Mouse (Mus musculus) limb, embryonic 14.5 days (tissue): ENCODE measurements around the gene Cda. TPM values are rescaled to one million over a fixed set of nuclear protein-coding genes. Genes with fewer than 3 reads are reported as not detected.

Experiments used
- ATAC-seq: fragments of 200-750 bp; cut with Nextera tagmentation; 2 replicates; pipeline ENCODE4 v1.8.0; 2017; ENCODE audit warnings: low read depth, moderate number of reproducible peaks, moderate TSS enrichment; ENCODE audit not compliant: low FRiP score
- DNase-seq: peaks from one replicate; pipeline ENCODE4 v3.0.0-alpha.2; 2015; ENCODE audit warnings: low spot score
- H3K27ac ChIP-seq: fragments of 300-500 bp; sonication (generic); replicated peaks from 2 replicates; pipeline ENCODE4 v1.5.1; 2014; ENCODE audit warnings: low read depth, mild to moderate bottlenecking, low read length, moderate library complexity, mixed read lengths
- H3K27me3 ChIP-seq: fragments of 300-500 bp; sonication (generic); 2 replicates; pipeline ENCODE4 v1.6.1; 2014; ENCODE audit warnings: low read length, mixed read lengths; ENCODE audit not compliant: control insufficient read depth, insufficient read depth
- H3K36me3 ChIP-seq: fragments of 300-500 bp; sonication (generic); 2 replicates; pipeline ENCODE4 v1.6.1; 2014; ENCODE audit warnings: mild to moderate bottlenecking, low read length, moderate library complexity, mixed read lengths; ENCODE audit not compliant: control insufficient read depth, insufficient read depth
- H3K4me1 ChIP-seq: fragments of 300-500 bp; sonication (generic); 2 replicates; pipeline ENCODE4 v1.6.1; 2014; ENCODE audit warnings: antibody characterized with exemption, low read length, mixed read lengths; ENCODE audit not compliant: control insufficient read depth, insufficient read depth
- H3K4me2 ChIP-seq: fragments of 300-500 bp; sonication (generic); replicated peaks from 2 replicates; pipeline ENCODE4 v1.6.1; 2014; ENCODE audit warnings: low read depth, mild to moderate bottlenecking, low read length, moderate library complexity; ENCODE audit not compliant: severe bottlenecking
- H3K4me3 ChIP-seq: fragments of 300-500 bp; sonication (generic); replicated peaks from 2 replicates; pipeline ENCODE4 v1.5.1; 2014; ENCODE audit warnings: low read length
- H3K9ac ChIP-seq: fragments of 300-500 bp; sonication (generic); 2 replicates; pipeline ENCODE4 v1.6.1; 2014; ENCODE audit warnings: mild to moderate bottlenecking, low read depth, low read length, moderate library complexity; ENCODE audit not compliant: severe bottlenecking
- H3K9me3 ChIP-seq: fragments of 300-500 bp; sonication (generic); 2 replicates; pipeline ENCODE4 v1.6.1; 2016; ENCODE audit warnings: low read length; ENCODE audit not compliant: control insufficient read depth
- POLR2A ChIP-seq: fragments of 200-500 bp; IDR thresholded peaks from 2 replicates; pipeline ENCODE4 v1.8.0; 2012; ENCODE audit warnings: inconsistent platforms, mild to moderate bottlenecking, moderate library complexity, borderline replicate concordance; ENCODE audit not compliant: insufficient read depth, insufficient read length; ENCODE audit errors: extremely low read depth
- WGBS: fragments of 180-500 bp; shearing (Covaris S2); extraction: QIAGEN DNeasy Blood & Tissue Kit; methylation state at CpG from one replicate; pipeline ENCODE4 v1.1.7; 2014; 5-methylcytosine and 5-hydroxymethylcytosine counted together
- polyA plus RNA-seq, 2 experiments: library from polyadenylated mRNA; depleted of rRNA in 1 of 2; stranded (reverse) in 1 of 2; unstranded in 1 of 2; fragments of >200 nt; fragmentation: Nextera tagmentation in 1 of 2; extraction: Ambion mirVana in 1 of 2; gene quantifications; 2 replicates each; pipeline versions ENCODE4 v1.2.1 to v1.2.3; 2012 to 2014

Cda gene
- polyA plus RNA-seq, 2 experiments: 4.6 to 6.8 TPM

GRCm38 (mm10) chr4:138310311-138310910 is 57.4 kb downstream of the Cda start:
- ATAC-seq: no peak
- H3K27ac ChIP-seq: no peak overlapping the region
- no peak for TF ChIP-seq POLR2A
- WGBS: 95% methylated on average over 19 of the region's 19 CpGs
- H3K9ac ChIP-seq: no peak overlapping the region
- no peak for DNase-seq
- H3K36me3 ChIP-seq: peaks cover 74% of the 10 kb centered on the region
- no peaks in the 10 kb centered on the region for H3K27me3 ChIP-seq
- no peak overlapping the region for H3K4me3 ChIP-seq
- no peak overlapping the region for H3K4me2 ChIP-seq
- no peaks in the 10 kb centered on the region for H3K9me3 ChIP-seq
- peaks cover 5% of the 10 kb centered on the region for H3K4me1 ChIP-seq

DNA sequence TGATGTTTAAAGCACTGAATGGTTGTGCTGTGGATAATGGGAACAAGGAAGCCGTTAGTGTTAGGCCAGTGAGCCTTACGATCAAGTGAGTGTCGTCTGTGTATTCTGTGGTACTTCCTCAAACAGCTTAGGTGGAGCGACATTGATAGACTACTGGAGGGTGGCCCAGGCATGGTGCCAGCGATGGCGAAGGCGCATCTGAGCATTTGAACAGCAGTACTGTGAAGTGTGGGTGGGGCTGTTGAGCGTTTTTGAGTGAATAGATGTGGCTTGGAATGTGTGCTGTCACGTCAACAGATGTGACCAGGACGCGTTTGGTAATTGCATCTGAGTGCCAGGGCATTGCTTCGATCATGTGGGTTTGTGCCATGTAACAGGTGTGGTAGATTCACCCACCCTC is 60.1 kb downstream of the Cda start:
- Histone ChIP-seq H3K4me2 (no peak overlapping the region), H3K4me3 (no peak overlapping the region), H3K9ac (no peak overlapping the region), H3K27ac (no peak overlapping the region), H3K36me3 (peaks cover 48% of the 10 kb centered on the region), H3K9me3 (no peaks in the 10 kb centered on the region), H3K27me3 (no peaks in the 10 kb centered on the region), H3K4me1 (peaks cover 16% of the 10 kb centered on the region)
- no peak for TF ChIP-seq POLR2A
- DNase-seq: no peak
- 95% methylated on average over 12 of the region's 12 CpGs for WGBS
- no peak for ATAC-seq

DNA sequence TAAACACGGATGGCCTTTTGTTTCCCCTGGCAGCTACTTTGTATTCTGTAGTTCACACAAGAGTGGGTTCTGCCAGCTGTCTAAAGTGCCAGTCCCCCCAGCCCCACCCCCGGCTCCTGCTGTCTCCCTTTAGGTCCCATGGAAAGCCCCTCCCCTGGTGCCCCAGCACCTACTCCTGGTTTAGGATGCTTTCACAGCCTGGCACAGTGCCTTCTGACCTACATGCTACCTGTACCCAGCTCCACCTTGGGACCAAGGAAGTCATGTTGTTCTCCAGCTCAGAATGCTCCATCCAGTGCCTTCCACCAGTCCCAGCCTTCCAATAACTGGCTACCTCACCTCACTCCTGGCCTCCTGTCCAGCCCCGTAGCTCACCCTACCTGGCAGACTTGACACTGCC is 60.8 kb downstream of the Cda start:
- no peak overlapping the region for H3K9ac ChIP-seq
- H3K27me3 ChIP-seq: no peaks in the 10 kb centered on the region
- no peak for TF ChIP-seq POLR2A
- H3K36me3 ChIP-seq: peaks cover 40% of the 10 kb centered on the region
- no peak overlapping the region for H3K4me2 ChIP-seq
- peaks cover 16% of the 10 kb centered on the region for H3K4me1 ChIP-seq
- H3K9me3 ChIP-seq: no peaks in the 10 kb centered on the region
- WGBS: 90% methylated on average over 3 of the region's 3 CpGs
- no peak for DNase-seq
- H3K4me3 ChIP-seq: no peak overlapping the region
- H3K27ac ChIP-seq: no peak overlapping the region
- no peak for ATAC-seq

DNA sequence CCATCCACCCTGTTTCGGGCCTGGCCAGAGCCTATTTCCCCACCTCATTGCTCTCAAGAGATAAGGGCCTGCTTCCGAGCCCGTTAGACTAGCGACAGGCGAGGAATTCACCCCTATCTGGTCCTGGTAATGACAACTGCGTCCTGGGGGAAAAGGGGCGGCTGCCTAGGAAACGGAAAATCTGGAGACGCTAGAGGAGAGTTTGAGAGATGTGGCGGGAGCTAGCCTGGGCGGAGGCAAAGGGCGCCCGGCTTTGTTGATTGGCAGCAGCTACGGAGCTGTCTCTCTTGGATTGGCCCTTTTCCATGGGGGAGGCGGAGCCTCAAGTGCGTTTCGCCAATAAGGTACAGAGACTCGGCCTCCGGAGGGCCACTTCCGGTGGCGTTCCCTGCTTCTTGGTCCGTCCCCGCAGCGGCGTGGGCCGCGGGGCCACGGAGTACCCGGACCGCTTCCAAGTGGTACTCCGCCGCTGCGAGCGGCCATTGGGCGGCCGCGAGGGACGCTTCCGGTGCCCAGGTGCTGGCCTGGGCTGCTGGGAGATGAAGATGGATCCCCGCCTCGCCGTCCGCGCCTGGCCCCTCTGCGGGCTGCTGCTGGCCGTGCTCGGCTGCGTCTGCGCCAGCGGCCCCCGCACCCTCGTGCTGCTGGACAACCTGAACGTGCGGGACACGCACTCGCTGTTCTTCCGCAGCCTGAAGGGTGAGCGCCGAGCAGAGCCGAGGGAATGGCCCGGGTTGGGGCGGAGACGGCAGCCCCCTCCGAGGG is 63.3 kb downstream of the Cda start, which contains the start of gene Ddost:
Gene Ddost (plus strand): TSS at position 391 of the 765 bp plus-strand sequence.
- TF ChIP-seq POLR2A: no peak; the same call in 1 of the 2 replicates
- H3K36me3 ChIP-seq: peaks cover 18% of the 10 kb centered on the region
- H3K4me2 ChIP-seq: peak within 1 kb of the TSS; percentile 85
- no peaks in the 10 kb centered on the region for H3K9me3 ChIP-seq
- ATAC-seq (peak; percentile 98), DNase-seq (peak; percentile 99)
- peak within 1 kb of the TSS; percentile 81 for H3K9ac ChIP-seq
- H3K27me3 ChIP-seq: no peaks in the 10 kb centered on the region
- under 1% methylated on average over 62 of the region's 64 CpGs for WGBS
- H3K4me3 ChIP-seq: peak within 1 kb of the TSS; percentile 77
- peaks cover 16% of the 10 kb centered on the region for H3K4me1 ChIP-seq
- H3K27ac ChIP-seq: peak within 1 kb of the TSS; percentile 61

DNA sequence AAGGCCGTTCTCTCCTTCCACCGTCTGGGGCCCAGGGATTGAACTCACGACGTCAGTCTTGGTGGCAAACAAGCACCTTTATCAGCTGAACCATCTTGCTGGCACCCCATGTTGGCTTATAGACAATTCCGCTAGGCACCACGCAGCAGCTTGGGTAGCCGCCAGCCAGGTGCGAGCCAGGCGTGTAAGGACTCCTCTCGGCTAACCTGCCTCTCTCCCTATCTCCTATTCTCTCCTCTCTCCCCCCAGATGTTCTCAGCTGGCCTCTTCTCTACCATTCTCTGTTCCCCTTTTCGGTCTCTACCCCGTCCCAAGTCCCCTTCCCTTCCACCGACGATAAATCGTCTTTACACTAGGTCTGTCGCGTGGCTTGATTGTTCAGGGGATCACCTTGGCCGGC is 64.0 kb downstream of the Cda start:
- Histone ChIP-seq H3K4me3 (peak overlapping the region; percentile 77), H3K9ac (peak overlapping the region; percentile 67), H3K36me3 (peaks cover 13% of the 10 kb centered on the region; the same call in 1 of the 2 replicates), H3K4me1 (peaks cover 16% of the 10 kb centered on the region), H3K4me2 (peak overlapping the region; percentile 85), H3K27me3 (no peaks in the 10 kb centered on the region), H3K9me3 (no peaks in the 10 kb centered on the region), H3K27ac (0 out of 2 replicates have a peak overlapping the region, but pooled peaks have one; percentile 61)
- no peak for TF ChIP-seq POLR2A
- WGBS: 15% methylated on average over 18 of the region's 18 CpGs
- ATAC-seq (no peak), DNase-seq (no peak)
